Mouse (Mus musculus) G1E (cell line): Measurements from ENCODE around the gene Chrnb2. TPM values are rescaled to one million over a fixed set of nuclear protein-coding genes. Genes with fewer than 3 reads are reported as not detected.

Experiments used
- ATAC-seq: 2 replicates; pipeline ENCODE4 v1.8.0; 2016; ENCODE audit warnings: mild to moderate bottlenecking; ENCODE audit not compliant: insufficient number of reproducible peaks, poor library complexity, low FRiP score, severe bottlenecking; ENCODE audit errors: extremely low read depth
- DNase-seq: peaks from one replicate; pipeline ENCODE4 v3.0.0; 2012; ENCODE audit warnings: low spot score
- H3K27me3 ChIP-seq: 2 replicates; pipeline ENCODE4 v1.6.1; 2012; ENCODE audit warnings: mild to moderate bottlenecking, low read length, inconsistent platforms; ENCODE audit not compliant: insufficient read depth
- H3K36me3 ChIP-seq: replicated peaks from 2 replicates; pipeline ENCODE3; 2012; ENCODE audit warnings: mild to moderate bottlenecking, inconsistent platforms
- H3K4me1 ChIP-seq: 2 replicates; pipeline ENCODE4 v1.6.1; 2012; ENCODE audit warnings: low read depth, low read length, inconsistent platforms, mixed read lengths; ENCODE audit not compliant: insufficient read depth
- H3K4me3 ChIP-seq: 2 replicates; pipeline ENCODE4 v1.5.1; 2012; ENCODE audit warnings: low read depth, mild to moderate bottlenecking, inconsistent platforms, low read length, moderate library complexity, mixed read lengths
- H3K9me3 ChIP-seq: replicated peaks from 2 replicates; pipeline ENCODE4 v1.6.1; 2012; ENCODE audit warnings: inconsistent platforms
- CTCF ChIP-seq: IDR thresholded peaks from 2 replicates; pipeline ENCODE4 v1.5.1; 2012; ENCODE audit warnings: low read depth, low read length, inconsistent platforms, mixed read lengths
- GATA1 ChIP-seq: IDR thresholded peaks from 2 replicates; pipeline ENCODE4 v1.6.1; 2012; ENCODE audit warnings: borderline replicate concordance, low read length, inconsistent platforms, mixed read lengths
- GATA2 ChIP-seq: IDR thresholded peaks from 2 replicates; pipeline ENCODE4 v1.6.1; 2012; ENCODE audit warnings: low read depth, low read length, inconsistent platforms, borderline replicate concordance
- POLR2AphosphoS5 ChIP-seq: IDR thresholded peaks from 2 replicates; pipeline ENCODE4 v1.6.1; 2012; ENCODE audit warnings: low read depth, low read length, inconsistent platforms; ENCODE audit not compliant: insufficient replicate concordance
- TAL1 ChIP-seq: conservative IDR thresholded peaks from 2 replicates; pipeline ENCODE4 v1.6.1; 2012; ENCODE audit warnings: low read depth, low read length, inconsistent platforms, mixed read lengths
- polyA plus RNA-seq: library from polyadenylated mRNA; stranded (reverse); fragments of >175 nt; gene quantifications from 2 replicates; pipeline ENCODE4 v1.2.3, GENCODE M21; 2012
- total RNA-seq, 2 experiments: library from RNA; stranded (forward) in 1 of 2; stranded (reverse) in 1 of 2; fragments of 200-1000 nt in 1 of 2; fragments of >200 nt in 1 of 2; fragmentation: Nextera tagmentation in 1 of 2; gene quantifications; 2 replicates each; pipeline ENCODE4 v1.2.3; 2014 to 2017

The Chrnb2 gene
- total and polyA plus RNA-seq, 3 experiments, result 0.23 to 2.2 (median 1.2) TPM

- Histone ChIP-seq H3K4me1 (peaks cover 64% of the 10 kb centered on the region), H3K4me3 (peak overlapping the region; percentile 88), H3K36me3 (peaks cover 79% of the 10 kb centered on the region), H3K27me3 (no peaks in the 10 kb centered on the region), H3K9me3 (no peaks in the 10 kb centered on the region)
- TF ChIP-seq CTCF (no peak), POLR2AphosphoS5 (no peak), TAL1 (no peak), GATA2 (no peak), GATA1 (no peak)
- ATAC-seq, result no peak
- peak; percentile 37 for DNase-seq
Observed at GRCm38 (mm10) chr3:89773740-89774211, 9.3 kb upstream of the Chrnb2 start.

- Histone ChIP-seq H3K36me3 (peaks cover 75% of the 10 kb centered on the region), H3K9me3 (no peaks in the 10 kb centered on the region), H3K4me1 (peaks cover 63% of the 10 kb centered on the region), H3K27me3 (no peaks in the 10 kb centered on the region), H3K4me3 (peak within 1 kb of the TSS; percentile 88)
- ATAC-seq, result peak; percentile 92
- TF ChIP-seq GATA2 (no peak), POLR2AphosphoS5 (no peak)
- DNase-seq, result peak; percentile 90
Observed at GRCm38 (mm10) chr3:89772968-89773709, 8.7 kb upstream of the Chrnb2 start, which contains the start of gene Ube2q1. TSS of gene Ube2q1 (plus strand) at chr3:89773616.

- H3K36me3 ChIP-seq, result peaks cover 70% of the 10 kb centered on the region
- H3K27me3 ChIP-seq, result no peaks in the 10 kb centered on the region
- peak; percentile 42 for ATAC-seq
- H3K4me3 ChIP-seq, result peak overlapping the region; percentile 88
- peaks cover 62% of the 10 kb centered on the region for H3K4me1 ChIP-seq
- TF ChIP-seq CTCF, result peak; percentile 89
- no peak for TF ChIP-seq TAL1
- H3K9me3 ChIP-seq, result no peaks in the 10 kb centered on the region
- DNase-seq, result peak; percentile 65
Observed at GRCm38 (mm10) chr3:89772588-89772967, 8.1 kb upstream of the Chrnb2 start.

- TF ChIP-seq GATA1 (no peak), POLR2AphosphoS5 (no peak), GATA2 (no peak), CTCF (no peak), TAL1 (no peak)
- peaks cover 2% of the 10 kb centered on the region; the same call in 1 of the 2 replicates for H3K27me3 ChIP-seq
- peaks cover 49% of the 10 kb centered on the region for H3K36me3 ChIP-seq
- no peak overlapping the region for H3K4me3 ChIP-seq
- no peak for ATAC-seq
- no peaks in the 10 kb centered on the region for H3K9me3 ChIP-seq
- DNase-seq, result no peak
- peaks cover 44% of the 10 kb centered on the region for H3K4me1 ChIP-seq
Observed at GRCm38 (mm10) chr3:89770425-89771002, 6.1 kb upstream of the Chrnb2 start.

GRCm38 (mm10) chr3:89769584-89769983 is 5.2 kb upstream of the Chrnb2 start:
- Histone ChIP-seq H3K36me3 (peaks cover 40% of the 10 kb centered on the region), H3K4me3 (no peak overlapping the region)
- no peak for ATAC-seq

GRCm38 (mm10) chr3:89759786-89760185 is 4.6 kb downstream of the Chrnb2 start:
- peaks cover 67% of the 10 kb centered on the region for H3K27me3 ChIP-seq
- H3K36me3 ChIP-seq, result no peaks in the 10 kb centered on the region
- no peak for TF ChIP-seq CTCF
- no peak for TF ChIP-seq POLR2AphosphoS5
- TF ChIP-seq GATA1, result no peak
- no peak for TF ChIP-seq TAL1
- TF ChIP-seq GATA2, result no peak
- no peaks in the 10 kb centered on the region for H3K9me3 ChIP-seq
- no peak overlapping the region for H3K4me3 ChIP-seq
- DNase-seq, result no peak
- peaks cover 12% of the 10 kb centered on the region for H3K4me1 ChIP-seq
- ATAC-seq, result no peak

More at GRCm38 (mm10) chr3:89769584-89769983, 5.2 kb upstream of the Chrnb2 start:
- Histone ChIP-seq H3K4me1 (peaks cover 36% of the 10 kb centered on the region), H3K27me3 (peaks cover 3% of the 10 kb centered on the region), H3K9me3 (no peaks in the 10 kb centered on the region)
- no peak for DNase-seq
- TF ChIP-seq GATA2, result no peak
- no peak for TF ChIP-seq CTCF
- no peak for TF ChIP-seq TAL1
- no peak for TF ChIP-seq GATA1
- no peak for TF ChIP-seq POLR2AphosphoS5
